Mouse (Mus musculus) left cerebral cortex, adult 6 months (tissue): ENCODE data around the gene Adar. TPM values are rescaled to one million over a fixed set of nuclear protein-coding genes. Genes with fewer than 3 reads are reported as not detected.

Experiments
- long read RNA-seq, 2 experiments: library from polyadenylated mRNA; unstranded; transcript quantifications; one replicate each; pipeline ENCODE4 v2.0.0; 2019 to 2020
- polyA plus RNA-seq: library from polyadenylated mRNA; unstranded; fragments of <200 nt; fragmentation: Nextera tagmentation; gene quantifications from 2 replicates; pipeline ENCODE4 v1.2.3, GENCODE M21; 2021

The Adar gene
- 22.8 and 57.0 TPM in 2 replicates for polyA plus RNA-seq
- long read RNA-seq, experiment 1, full-length matches to known transcripts, result 13 of 61 reads
- long read RNA-seq, experiment 1, partial matches to known transcripts, result 44 of 61 reads
- long read RNA-seq, experiment 1, other reads (novel, unspliced or antisense), result 4 of 61 reads
- long read RNA-seq, experiment 2, full-length matches to known transcripts, result 1 of 21 reads
- long read RNA-seq, experiment 2, partial matches to known transcripts, result 19 of 21 reads
- long read RNA-seq, experiment 2, other reads (novel, unspliced or antisense), result 1 of 21 reads

GRCm38 (mm10) chr3:89714359-89715206 is at the start of gene Adar:
Adar (plus strand) TSS chr3:89715022.

DNA sequence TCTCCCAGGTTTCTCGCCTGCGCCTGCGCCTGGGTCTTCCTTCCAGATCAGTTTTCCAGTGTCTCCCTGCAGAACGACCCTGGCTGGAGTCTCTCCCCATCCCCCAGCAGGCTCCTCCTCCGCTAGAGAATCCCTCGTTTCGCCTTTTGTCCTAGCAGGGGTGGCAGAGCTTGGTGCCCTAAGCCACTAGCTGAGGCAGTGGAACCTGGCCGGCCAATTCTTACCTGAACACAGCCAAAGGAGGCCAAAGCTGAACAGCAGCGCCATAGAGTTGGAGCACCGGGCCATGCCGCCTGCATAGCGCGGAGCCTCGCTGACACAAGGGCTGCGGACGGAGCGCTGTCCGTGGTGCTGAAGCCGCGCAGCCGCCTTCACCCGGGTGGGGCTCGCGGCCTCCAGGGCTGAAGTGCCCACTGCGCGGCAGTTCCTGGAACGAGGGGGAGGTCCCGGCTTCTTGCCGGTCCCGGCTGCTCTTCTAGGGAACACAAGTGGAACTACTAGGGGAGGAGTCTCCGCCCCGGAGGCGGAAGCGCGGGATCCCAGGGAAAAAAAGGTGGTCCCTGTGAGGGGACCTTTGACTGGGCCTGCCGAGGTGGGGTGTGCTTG is 49.4 kb downstream of the Adar start, which contains the start of gene Chrnb2:
Gene Chrnb2, minus strand, starts transcription at position 514 of the 606 bp plus-strand sequence.

GRCm38 (mm10) chr3:89772968-89773709 is 58.3 kb downstream of the Adar start, which contains the start of gene Ube2q1:
Ube2q1 (plus strand) TSS chr3:89773616.

Other genes starting within 250 kb of the Adar start
- 2.5 and 4.1 TPM in 2 replicates for gene Kcnn3, start 194.9 kb upstream of the Adar start, polyA plus RNA-seq
- 11.2 and 13.0 TPM in 2 replicates for gene Chrnb2, start 49.6 kb downstream of the Adar start, polyA plus RNA-seq
- gene Ube2q1, start 58.6 kb downstream of the Adar start, polyA plus RNA-seq, result 8.3 and 11.3 TPM in 2 replicates
- gene She, start 116.3 kb downstream of the Adar start, polyA plus RNA-seq, result 0.27 and 0.67 TPM in 2 replicates
- 1.7 and 2.9 TPM in 2 replicates for gene Il6ra, start 198.2 kb downstream of the Adar start, polyA plus RNA-seq
- gene Atp8b2, start 248.5 kb downstream of the Adar start, polyA plus RNA-seq, result 5.0 and 7.0 TPM in 2 replicates